Mouse (Mus musculus): ENCODE results near the gene Hspb9. TPM values are rescaled to one million over a fixed set of nuclear protein-coding genes. Genes with fewer than 3 reads are reported as not detected.

Hspb9 gene
- total RNA-seq, 2 experiments from 2014 or later, result not detected

DNA sequence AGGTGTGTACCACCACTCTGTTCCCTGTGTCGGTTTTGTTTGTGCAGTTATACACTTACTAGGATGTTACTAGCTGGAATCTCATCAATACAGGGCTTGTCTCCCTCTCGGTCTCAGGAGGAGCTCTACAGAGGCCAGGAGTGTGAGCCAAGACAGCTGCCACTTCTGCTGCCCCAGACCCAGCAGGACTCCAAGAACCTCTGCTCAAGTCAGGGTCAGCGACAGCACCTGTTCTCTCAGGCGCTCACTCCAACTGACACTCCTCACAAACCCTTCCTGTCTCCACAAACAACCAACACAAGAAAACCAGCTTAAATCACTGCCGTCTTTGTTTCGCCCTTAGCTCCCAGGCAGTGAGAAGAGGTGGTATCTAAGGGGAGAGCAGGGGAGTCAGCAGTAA is 15.0 kb downstream of the Hspb9 start:
- peak in 1 of 2 experiments; percentile 16 for DNase-seq (ENCODE audit: low spot score in 2 of 2)

DNA sequence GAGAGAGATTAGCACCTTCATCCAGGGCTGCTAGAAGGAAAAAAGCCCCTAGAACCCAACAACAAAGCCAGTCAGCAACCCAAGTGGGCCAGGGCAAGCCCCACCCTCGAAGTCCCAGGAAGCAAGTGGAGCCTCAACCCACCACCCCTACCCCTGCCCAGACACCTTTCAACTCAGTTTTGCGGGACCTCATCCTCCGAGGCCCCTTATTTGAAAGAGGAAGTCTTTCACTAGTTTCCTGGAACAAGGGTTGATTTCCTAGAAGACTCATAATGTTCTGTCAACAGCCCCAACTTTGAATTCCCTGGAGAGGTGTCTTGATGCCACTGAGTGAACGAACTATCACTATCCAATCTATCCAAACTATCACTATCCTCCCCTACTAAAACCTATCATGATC is 16.3 kb downstream of the Hspb9 start:
- no peak for DNase-seq (ENCODE audit: low spot score in 2 of 2)

DNA sequence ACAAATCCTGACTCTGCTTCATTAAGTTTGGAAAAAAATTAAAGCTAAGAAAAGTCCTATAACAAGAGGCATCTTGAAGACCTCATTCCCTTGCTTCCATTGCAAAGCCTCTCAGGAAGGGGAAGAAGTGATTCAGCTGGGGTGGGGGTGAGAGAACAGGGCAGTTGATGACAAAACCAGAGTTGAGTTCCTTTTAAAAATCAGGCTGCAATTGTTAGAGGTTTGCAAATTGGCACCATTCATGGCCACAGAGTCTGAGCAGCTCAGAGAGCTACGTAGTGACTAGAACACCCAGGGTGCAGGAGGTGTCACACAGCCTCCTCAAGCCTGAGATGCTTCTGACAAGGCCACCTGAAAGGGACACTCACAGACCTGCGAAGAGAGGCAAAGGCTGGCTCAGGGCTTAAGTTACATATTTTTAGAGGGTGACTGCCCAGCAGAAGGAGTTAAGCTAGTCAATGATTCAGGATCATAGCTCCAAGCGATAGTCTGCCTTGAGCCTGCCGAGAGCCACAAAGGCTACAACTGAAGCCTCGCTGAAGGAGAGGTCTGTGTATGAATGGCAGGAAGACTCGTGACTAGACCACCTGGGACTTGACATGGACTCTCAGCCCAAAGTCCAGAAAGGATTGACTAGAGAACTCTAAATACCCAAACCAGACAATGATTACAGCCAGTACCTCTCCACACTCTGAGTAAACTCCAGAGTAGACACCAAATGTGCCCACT is 17.0 kb downstream of the Hspb9 start:
- peak in 1 of 2 experiments; percentile 7 for DNase-seq (ENCODE audit: low spot score in 2 of 2)

- no peak for DNase-seq (ENCODE audit: low spot score in 2 of 2)
These were observed 21.6 kb downstream of the Hspb9 start for GRCm38 (mm10) chr11:100735134-100735865.

DNA sequence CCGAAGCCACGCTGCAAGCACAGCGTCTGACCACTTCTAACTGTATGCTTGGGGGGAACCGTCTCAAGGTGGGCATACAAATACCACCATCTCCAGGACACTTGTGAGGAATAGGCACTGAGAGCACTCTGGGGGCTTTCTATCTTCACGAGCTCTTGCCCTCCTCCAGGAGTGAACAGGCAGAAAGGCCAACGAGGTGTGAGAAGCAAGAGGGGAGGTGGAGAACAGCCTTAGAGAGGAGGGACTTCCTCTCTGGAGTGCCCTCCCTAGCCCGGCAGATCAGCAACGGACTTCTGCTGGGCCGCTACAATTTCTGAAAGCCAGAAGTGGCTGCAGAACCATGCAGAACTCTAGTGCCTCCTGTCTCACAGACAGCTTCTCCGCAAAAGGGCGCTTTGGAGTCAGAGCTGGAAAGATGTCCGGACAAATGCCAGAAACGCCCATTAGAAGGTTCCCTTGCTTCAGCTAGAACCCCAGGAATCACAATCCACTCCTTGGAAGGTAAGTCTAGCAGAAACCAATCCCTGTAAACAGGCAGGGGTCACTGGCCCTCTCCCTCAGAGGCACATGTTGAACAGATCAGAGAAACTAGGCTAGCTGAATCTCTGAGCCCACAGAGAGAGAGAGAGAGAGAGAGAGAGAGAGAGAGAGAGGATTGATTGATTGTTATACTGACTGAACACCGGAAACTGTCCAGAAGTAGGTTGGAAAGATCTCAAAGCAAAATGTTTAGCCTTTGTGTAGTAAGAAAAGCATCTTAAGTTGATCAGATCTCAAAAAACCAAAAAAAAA is 22.5 kb downstream of the Hspb9 start:
- peak in 1 of 2 experiments; percentile 6 for DNase-seq (ENCODE audit: low spot score in 2 of 2)

DNA sequence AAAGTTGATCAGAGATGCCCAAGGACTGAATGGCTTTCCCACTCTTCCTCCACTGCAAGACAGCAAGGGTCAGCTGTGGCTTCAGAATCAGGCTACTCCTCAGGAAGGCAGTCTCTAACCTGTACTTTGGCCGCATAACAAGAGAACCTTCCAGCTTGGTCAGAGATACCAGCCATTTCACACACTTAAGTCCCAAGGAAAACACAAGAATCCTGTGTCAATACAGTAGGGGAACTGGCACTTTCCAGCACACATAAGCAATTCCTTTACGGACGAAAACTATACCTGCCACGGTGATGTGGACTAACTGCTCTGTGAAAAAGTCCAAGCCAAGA is 23.1 kb downstream of the Hspb9 start:
- no peak for DNase-seq (ENCODE audit: low spot score in 2 of 2)

GRCm38 (mm10) chr11:100737105-100737733 is 23.6 kb downstream of the Hspb9 start:
- DNase-seq (ENCODE audit: low spot score in 2 of 2), result no peak

DNA sequence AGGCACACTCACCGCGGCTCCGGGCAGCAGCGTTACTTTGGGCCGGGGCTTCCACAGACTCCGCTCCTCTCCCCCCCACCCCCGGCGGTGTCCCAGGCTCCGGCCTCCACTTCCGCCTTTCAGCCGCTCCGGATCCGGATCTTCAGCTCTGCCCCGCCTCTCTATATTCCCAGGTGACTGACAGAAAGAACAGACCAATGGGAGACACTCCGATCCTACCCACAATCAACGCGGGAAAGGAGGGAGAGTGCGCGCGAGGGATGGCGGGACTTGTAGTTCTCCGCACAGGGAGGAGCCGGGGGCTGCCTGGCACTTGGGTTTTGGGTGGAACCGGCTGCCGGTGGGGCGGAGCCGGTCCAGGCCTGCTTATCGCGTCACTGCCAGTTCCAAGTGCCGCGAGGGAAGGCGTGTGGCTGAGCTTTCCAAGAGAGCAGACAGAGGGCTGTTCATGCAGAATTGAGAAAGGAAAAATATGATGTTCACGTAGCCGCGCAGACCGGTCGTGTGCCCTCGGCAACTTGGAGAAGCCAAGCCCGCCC is 24.5 kb downstream of the Hspb9 start, which contains the start of gene Rab5c:
TSS of gene Rab5c (minus strand) at position 150 of the 539 bp plus-strand sequence.
- DNase-seq (ENCODE audit: low spot score in 2 of 2), result peak; percentile 93 to 98

GRCm38 (mm10) chr11:100738749-100739148 is 25.1 kb downstream of the Hspb9 start:
- DNase-seq (ENCODE audit: low spot score in 2 of 2), result peak in 1 of 2 experiments; percentile 11

DNA sequence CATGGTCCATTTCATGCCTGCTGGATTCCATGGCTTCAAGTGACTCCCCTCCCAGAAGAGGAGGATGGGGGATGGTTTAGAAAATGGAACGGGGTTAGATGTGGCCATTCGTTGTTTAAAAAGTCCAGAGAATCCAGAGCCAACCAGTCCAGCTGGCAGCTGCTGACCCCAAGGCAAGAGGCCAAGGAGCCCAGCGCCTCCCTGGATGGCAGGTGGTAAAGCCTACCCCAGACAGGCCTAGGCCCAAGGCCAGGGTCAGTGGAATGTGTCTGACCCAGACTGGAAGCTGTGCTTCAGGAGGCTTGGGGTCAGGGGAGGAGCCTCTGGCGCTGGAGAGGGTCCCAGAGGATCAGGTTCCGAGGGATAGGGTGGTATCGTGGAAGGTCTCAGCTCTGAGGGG is 27.7 kb downstream of the Hspb9 start:
- peak; percentile 53 to 81 for DNase-seq (ENCODE audit: low spot score in 2 of 2)

DNA sequence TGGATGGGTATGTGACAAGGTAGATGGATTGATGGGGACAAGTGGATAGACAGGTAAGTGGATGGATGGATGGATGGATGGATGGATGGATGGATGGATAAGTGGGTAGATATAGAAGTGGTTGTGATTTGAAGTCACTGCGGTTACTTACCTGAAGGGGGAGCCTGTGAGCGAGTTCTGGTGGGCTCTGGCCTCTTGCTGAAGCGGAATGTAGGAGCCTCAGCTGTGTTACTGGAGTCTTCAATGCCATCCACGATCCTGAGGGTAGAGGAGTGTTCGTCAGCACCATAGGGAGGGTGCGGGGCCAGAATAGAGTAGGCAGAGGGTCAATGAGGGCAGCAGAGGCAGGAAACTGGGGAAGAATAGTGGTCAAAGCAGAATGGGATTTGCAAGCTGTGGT is 31.4 kb downstream of the Hspb9 start:
- DNase-seq (ENCODE audit: low spot score in 2 of 2), result no peak

GRCm38 (mm10) chr11:100746546-100746945 is 32.9 kb downstream of the Hspb9 start:
- DNase-seq (ENCODE audit: low spot score in 2 of 2), result no peak

DNA sequence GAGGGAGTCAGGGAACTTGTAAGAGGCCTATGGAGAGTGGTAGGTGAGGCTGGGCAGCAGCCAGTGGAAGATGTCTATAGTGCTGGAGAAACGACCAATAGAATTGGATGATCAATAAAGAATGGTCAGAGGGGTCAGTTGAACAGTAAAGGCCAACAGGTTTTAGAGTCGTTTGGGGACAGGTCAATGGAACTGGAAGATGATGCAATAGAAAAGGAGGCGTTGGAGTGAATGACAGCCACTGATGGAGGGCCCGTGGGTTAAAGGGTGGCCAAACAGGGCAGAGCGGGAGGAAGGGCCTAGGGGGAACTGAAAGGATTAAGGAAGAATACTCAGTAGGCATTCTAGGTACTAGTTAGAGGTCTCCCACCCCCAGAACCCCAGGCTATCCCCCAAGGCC is 33.5 kb downstream of the Hspb9 start:
- no peak for DNase-seq (ENCODE audit: low spot score in 2 of 2)

- DNase-seq (ENCODE audit: low spot score in 2 of 2), result no peak
These were observed 35.0 kb downstream of the Hspb9 start for GRCm38 (mm10) chr11:100748620-100749019.

DNA sequence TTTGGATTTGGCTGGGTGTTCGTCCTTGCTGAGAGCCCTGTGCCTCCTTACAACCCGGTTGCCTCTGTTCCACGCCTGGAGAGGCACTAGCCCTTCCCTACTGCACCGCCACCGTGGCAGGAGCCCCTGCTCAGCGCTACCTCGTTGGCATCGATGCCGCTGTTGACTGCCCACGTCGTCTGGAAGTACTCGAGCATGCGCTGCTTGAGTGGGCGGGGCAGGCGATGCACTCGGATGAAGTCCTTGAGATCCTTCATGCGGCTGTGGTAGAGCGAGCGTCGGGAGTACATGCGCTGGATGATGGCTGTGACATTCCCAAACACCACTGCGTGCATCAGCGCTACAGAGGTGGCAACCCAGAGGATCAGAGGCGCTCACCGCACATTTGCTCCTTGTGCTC is 35.8 kb downstream of the Hspb9 start:
- no peak for DNase-seq (ENCODE audit: low spot score in 2 of 2)

DNA sequence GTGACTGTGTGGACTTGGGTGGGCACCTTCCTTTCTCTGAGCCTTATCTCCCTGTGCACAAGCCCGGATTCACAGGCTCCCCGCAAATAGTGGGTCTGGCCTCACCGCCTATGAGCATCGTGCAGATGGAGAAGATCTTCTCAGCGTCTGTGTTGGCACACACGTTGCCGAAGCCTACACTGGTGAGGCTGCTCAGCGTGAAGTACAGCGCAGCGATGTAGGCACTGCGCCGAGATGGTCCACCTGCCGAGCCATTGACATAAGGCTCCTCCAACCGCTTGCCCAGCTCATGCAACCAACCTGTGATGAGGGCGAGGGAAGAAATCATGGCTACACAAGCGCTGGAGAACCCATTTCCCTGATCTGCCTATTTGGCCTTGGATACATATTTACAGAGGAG is 36.5 kb downstream of the Hspb9 start:
- DNase-seq (ENCODE audit: low spot score in 2 of 2), result no peak

GRCm38 (mm10) chr11:100752294-100752693 is 38.6 kb downstream of the Hspb9 start:
- no peak for DNase-seq (ENCODE audit: low spot score in 2 of 2)

DNA sequence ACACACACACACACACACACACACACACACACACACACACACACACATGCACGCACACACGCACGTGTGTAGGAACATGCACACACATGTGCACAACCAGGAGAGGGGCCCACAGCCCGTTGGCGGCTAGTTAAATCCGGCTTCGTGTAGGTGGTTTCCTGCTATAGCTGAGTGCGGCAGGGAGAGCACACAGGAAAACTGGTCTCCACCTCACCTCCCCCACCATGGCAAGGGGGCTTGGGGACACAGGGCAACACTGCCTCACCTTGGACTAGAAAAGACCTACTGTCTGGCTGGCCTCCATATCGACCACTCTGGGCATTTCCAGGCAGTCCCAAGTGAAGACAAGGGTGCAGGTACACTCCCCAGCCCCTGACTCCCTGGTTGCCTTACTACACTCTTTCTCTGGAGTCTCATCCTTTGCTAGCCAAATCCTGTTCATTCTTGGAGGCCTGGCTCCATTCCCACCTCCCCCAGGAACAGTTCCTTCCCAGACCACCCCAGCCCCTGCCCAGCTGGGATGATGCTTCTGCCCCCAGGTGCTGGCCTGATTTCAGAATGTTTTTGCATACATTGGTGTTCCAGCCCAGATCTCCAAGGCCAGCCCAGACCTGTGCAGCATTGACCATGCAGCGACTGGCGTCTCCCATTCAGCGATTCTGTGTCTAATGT is 40.5 kb downstream of the Hspb9 start:
- no peak for DNase-seq (ENCODE audit: low spot score in 2 of 2)

GRCm38 (mm10) chr11:100754693-100755057 is 41.0 kb downstream of the Hspb9 start:
- DNase-seq (ENCODE audit: low spot score in 2 of 2), result no peak

- DNase-seq (ENCODE audit: low spot score in 2 of 2), result no peak
These were observed 42.8 kb downstream of the Hspb9 start for GRCm38 (mm10) chr11:100756476-100756875.

- DNase-seq (ENCODE audit: low spot score in 2 of 2), result no peak
These were observed 43.9 kb downstream of the Hspb9 start for GRCm38 (mm10) chr11:100757566-100757965.

All from gastrocnemius, postnatal 4 days (tissue).